Mouse (Mus musculus) G1E (cell line): ENCODE data around the gene Usp13.

Experiments used
- CTCF ChIP-seq: IDR thresholded peaks from 2 replicates; pipeline ENCODE4 v1.5.1; 2012; ENCODE audit warnings: low read depth, low read length, inconsistent platforms, mixed read lengths
- GATA1 ChIP-seq: IDR thresholded peaks from 2 replicates; pipeline ENCODE4 v1.6.1; 2012; ENCODE audit warnings: borderline replicate concordance, low read length, inconsistent platforms, mixed read lengths

GRCm38 (mm10) chr3:32826701-32827100 is 9.4 kb downstream of the Usp13 start:
- TF ChIP-seq CTCF = no peak
- no peak for TF ChIP-seq GATA1
